Mouse (Mus musculus): ENCODE measurements around the gene Esrrg. TPM values are rescaled to one million over a fixed set of nuclear protein-coding genes. Genes with fewer than 3 reads are reported as not detected.
A peak's percentile ranks its signal among the peaks of the same experiment; 100 is the strongest.

Esrrg gene
- polyA plus RNA-seq, 1 experiment from 2014 or later: 20.0 TPM

DNA sequence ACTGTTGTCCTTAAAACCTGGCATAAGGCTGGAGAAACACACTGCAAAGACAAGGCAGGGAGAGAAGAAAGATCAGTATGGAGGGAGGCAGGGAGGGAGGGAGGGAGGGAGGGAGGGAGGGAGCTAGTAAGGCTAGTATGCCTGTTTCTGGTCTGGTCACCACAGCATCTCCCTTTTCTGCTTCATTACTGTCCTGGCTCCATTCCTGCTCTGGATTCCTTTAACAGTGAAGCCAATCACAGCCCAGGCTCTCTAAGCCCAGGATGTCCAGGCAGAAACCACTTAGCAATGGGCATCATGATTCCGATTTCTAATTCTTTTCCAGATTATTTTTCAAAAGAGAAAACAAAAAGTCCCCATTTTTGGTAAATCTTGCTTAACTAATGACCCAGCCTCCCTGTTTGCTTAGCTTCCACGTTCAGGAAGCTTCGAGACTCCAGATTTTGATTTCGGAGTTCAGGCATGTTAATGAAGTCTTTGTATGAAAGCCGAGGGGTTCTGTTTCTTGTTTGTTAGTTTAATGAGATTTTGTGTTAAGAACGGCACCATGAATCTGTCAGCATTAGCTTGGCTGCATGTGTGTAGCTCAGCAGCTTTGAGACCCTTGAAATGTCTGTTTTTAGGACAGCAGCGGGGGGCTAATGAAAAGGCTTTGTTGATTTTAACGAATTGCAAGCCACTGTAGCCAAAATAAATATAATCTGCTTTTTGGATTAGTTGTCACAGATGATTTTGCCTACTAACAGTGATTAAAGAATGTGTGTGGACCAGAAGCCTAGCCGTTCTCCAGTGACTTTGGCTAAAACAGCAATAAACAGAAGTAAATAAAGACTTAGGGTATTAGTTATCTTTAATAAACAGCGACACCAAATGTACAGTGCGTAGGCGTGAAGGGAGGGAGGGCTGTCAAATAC is 199.1 kb downstream of the Esrrg start:
- WGBS: 66% methylated on average over 12 of the region's 12 CpGs
- Histone ChIP-seq H3K27me3 (no peaks in the 10 kb centered on the region), H3K4me2 (no peak overlapping the region), H3K27ac (no peak overlapping the region), H3K9me3 (replicated peaks) (no peaks in the 10 kb centered on the region), H3K4me1 (replicated peaks) (peaks cover 15% of the 10 kb centered on the region), H3K4me3 (no peak overlapping the region), H3K36me3 (no peaks in the 10 kb centered on the region), H3K9ac (no peak overlapping the region)
- no peak for ATAC-seq (replicated peaks; ENCODE audit: insufficient number of reproducible peaks, insufficient read depth, low FRiP score, low read depth)

DNA sequence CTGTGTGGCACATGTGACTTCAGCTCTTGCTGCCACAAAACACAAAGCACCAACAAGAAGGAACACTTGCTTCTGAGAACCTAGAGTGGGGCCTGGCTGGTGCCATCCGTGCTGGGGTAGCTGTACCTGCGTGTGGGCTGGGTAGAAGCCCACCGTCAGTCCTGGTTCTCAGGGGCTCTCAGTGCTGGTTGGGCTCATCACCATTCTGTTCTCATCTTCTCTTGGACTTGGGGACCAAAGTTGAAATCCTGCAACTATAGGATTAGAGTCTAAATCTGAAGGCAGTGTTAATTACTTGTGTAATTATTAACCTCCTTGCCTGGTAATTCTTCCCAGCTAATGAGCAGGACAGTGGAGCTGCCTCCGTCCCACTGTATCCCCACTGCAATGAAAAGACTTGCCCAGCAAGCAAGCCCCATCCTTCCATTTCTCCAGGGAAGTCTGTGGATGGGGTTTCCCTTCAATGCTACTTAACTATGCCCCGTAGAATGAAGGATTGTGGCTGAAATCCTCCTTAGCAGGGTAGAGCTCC is 199.9 kb downstream of the Esrrg start:
- H3K4me2 ChIP-seq: no peak overlapping the region
- H3K4me1 ChIP-seq (replicated peaks): peaks cover 14% of the 10 kb centered on the region
- 84% methylated on average over 5 of the region's 5 CpGs for WGBS
- no peak overlapping the region for H3K4me3 ChIP-seq
- no peak for ATAC-seq (replicated peaks; ENCODE audit: insufficient number of reproducible peaks, insufficient read depth, low FRiP score, low read depth)
- no peaks in the 10 kb centered on the region for H3K36me3 ChIP-seq
- no peak overlapping the region for H3K27ac ChIP-seq
- H3K9ac ChIP-seq: no peak overlapping the region
- H3K27me3 ChIP-seq: no peaks in the 10 kb centered on the region
- H3K9me3 ChIP-seq (replicated peaks): no peaks in the 10 kb centered on the region

DNA sequence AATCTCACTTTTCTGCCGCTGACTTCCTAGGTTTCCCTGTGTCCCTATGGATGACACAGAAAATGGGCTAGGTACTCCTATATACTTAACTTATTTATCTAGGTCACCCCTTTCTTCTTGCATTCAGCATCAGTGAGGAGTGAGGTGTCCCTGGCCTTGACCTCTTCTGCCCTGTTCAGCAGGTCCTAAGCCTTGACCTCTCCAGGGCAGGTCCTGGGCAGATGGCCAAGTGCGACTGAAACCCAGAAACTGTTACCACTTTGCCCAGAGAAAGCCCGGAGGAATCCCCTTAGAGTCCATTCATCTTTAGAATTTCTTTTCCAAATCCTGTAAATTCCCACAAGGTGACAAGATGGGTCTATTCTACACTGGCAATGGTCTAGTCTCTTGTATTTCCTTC is 201.0 kb downstream of the Esrrg start:
- no peak overlapping the region for H3K4me3 ChIP-seq
- no peak overlapping the region for H3K4me2 ChIP-seq
- no peaks in the 10 kb centered on the region for H3K9me3 ChIP-seq (replicated peaks)
- peaks cover 6% of the 10 kb centered on the region for H3K4me1 ChIP-seq (replicated peaks)
- ATAC-seq (replicated peaks; ENCODE audit: insufficient number of reproducible peaks, insufficient read depth, low FRiP score, low read depth): no peak
- no peak overlapping the region for H3K9ac ChIP-seq
- no peaks in the 10 kb centered on the region for H3K36me3 ChIP-seq
- no peaks in the 10 kb centered on the region for H3K27me3 ChIP-seq
- H3K27ac ChIP-seq: no peak overlapping the region
- 75% methylated on average over 3 of the region's 3 CpGs for WGBS

DNA sequence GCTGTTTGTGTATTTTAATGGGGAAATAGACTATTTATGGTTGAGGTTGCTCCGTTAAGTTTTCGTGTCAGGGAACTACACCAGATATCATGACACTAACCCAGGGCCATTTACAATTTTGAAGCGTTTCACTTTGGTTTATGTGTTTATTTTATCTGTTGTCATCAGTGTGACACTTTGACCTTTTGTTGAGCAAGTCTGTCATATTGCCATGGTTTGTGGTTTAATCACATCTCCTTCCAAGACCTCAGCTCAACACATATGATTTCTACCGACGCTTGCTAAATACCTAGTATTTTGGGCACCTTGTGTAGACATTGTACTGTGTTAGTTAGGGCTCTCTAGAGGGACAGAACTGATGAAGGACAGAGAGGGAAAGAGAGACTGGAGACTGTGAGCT is 210.8 kb downstream of the Esrrg start:
- H3K4me2 ChIP-seq: no peak overlapping the region
- H3K27ac ChIP-seq: no peak overlapping the region
- no peak overlapping the region for H3K9ac ChIP-seq
- ATAC-seq (replicated peaks; ENCODE audit: insufficient number of reproducible peaks, insufficient read depth, low FRiP score, low read depth): no peak
- WGBS: 89% methylated on average over 5 of the region's 5 CpGs
- no peaks in the 10 kb centered on the region for H3K27me3 ChIP-seq
- H3K4me3 ChIP-seq: no peak overlapping the region
- peaks cover 4% of the 10 kb centered on the region; the same call in 1 of the 2 replicates for H3K4me1 ChIP-seq (replicated peaks)
- H3K36me3 ChIP-seq: no peaks in the 10 kb centered on the region
- no peaks in the 10 kb centered on the region for H3K9me3 ChIP-seq (replicated peaks)

DNA sequence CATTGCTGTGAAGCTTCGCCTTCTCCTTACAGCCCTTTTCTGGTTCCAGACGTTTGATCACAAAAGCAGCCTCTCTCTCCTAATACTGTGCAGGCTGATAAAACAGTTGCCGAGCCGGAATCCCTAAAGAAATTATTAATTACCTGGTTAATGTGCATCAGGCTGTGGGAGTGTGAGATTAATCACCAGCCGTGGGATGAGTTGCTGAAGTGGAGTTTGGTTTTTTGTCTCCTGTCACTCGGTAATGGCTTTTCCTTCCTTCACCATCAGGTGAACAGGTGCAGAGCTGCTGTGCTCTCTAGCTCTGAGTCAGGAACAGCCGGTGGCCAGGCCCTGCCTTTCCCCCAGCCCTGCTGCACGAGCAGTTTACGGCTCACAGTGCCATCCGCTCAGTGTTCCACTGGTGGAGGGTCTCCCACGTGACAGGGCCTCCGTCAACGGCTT is 212.8 kb downstream of the Esrrg start:
- H3K9ac ChIP-seq: no peak overlapping the region
- H3K27ac ChIP-seq: no peak overlapping the region
- no peaks in the 10 kb centered on the region for H3K27me3 ChIP-seq
- no peaks in the 10 kb centered on the region for H3K9me3 ChIP-seq (replicated peaks)
- WGBS: 66% methylated on average over 13 of the region's 13 CpGs
- H3K4me3 ChIP-seq: no peak overlapping the region
- no peak for ATAC-seq (replicated peaks; ENCODE audit: insufficient number of reproducible peaks, insufficient read depth, low FRiP score, low read depth)
- peaks cover 11% of the 10 kb centered on the region for H3K4me1 ChIP-seq (replicated peaks)
- H3K4me2 ChIP-seq: no peak overlapping the region
- no peaks in the 10 kb centered on the region for H3K36me3 ChIP-seq

DNA sequence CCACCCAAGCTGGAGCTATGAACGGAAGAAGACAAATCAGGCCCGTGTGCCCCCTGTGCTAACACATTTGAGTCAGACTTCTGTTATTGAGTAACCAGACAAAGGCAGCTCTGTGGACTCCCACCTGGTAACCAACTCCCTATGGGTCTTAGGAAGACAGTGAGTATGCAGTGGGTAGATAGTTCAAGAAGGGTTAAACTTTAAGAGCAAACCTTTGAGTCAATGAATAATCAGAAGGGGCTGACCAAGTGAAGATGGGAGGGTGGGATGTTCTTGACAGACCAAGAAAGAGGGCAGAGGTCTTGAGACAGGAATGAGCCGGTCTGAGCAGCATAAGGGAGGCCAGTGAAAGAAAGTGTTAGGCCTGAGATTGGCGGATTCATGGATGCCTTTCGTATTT is 214.8 kb downstream of the Esrrg start:
- Histone ChIP-seq H3K36me3 (no peaks in the 10 kb centered on the region), H3K27ac (no peak overlapping the region), H3K4me2 (no peak overlapping the region), H3K27me3 (no peaks in the 10 kb centered on the region), H3K4me3 (no peak overlapping the region), H3K9me3 (replicated peaks) (no peaks in the 10 kb centered on the region), H3K4me1 (replicated peaks) (peaks cover 20% of the 10 kb centered on the region), H3K9ac (no peak overlapping the region)
- WGBS: 86% methylated on average over 5 of the region's 5 CpGs
- no peak for ATAC-seq (replicated peaks; ENCODE audit: insufficient number of reproducible peaks, insufficient read depth, low FRiP score, low read depth)

DNA sequence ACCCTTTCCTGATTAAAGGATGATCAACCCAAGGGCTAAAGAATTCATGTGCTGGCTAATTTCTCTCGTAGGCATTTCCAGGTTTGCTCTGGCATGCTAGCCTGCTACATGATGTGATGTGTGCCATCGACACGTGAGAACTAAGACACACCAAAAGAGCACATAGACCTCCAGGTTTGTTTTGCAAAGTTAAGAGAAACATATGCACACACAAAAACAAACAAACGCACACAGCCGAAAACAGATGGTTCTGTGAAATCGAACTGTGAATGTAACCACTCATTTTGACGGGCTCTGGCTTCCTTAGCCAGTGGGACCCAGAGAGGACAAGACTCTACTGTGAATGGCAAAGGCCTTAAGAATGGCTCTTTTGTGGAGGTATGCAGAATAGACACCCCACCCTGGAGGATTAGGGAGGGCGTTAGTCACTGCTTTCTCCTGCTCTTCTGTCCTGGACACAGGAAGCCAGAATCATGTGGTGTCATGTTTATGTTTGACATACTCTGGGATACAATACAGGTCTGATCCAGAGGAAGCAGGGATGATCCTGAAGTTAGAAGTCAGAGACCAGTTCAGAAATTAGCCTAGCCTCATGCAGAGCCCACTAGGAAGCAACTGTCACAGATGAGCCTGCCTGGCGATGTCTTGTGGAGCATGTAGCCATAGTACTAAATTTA is 217.0 kb downstream of the Esrrg start:
- Histone ChIP-seq H3K9ac (no peak overlapping the region), H3K4me2 (no peak overlapping the region), H3K4me1 (replicated peaks) (peaks cover 20% of the 10 kb centered on the region), H3K9me3 (replicated peaks) (no peaks in the 10 kb centered on the region), H3K27me3 (no peaks in the 10 kb centered on the region), H3K4me3 (no peak overlapping the region), H3K36me3 (no peaks in the 10 kb centered on the region), H3K27ac (peak overlapping the region; percentile 33; the same call in 1 of the 2 replicates)
- ATAC-seq (replicated peaks; ENCODE audit: insufficient number of reproducible peaks, insufficient read depth, low FRiP score, low read depth): no peak
- WGBS: 80% methylated on average over 9 of the region's 9 CpGs

DNA sequence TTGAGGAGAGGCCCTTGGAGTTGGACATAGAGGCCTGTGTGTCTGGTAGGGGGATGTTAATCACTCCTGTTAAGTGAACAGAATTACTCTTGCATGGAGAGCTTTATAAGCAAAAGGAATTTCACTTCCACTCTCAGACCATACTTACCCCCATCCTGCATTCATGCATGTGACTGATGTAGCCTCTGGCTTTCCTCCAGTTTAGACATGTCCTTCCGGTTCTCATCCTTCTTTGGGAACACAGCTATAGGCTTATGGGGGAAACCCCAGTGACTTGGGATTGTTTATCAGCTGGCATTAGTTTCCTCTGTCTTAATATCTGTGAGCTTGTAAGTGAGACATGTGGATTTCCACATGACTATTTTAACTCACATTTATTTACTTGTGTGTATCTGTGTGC is 217.5 kb downstream of the Esrrg start:
- Histone ChIP-seq H3K27ac (peak overlapping the region; percentile 33), H3K36me3 (no peaks in the 10 kb centered on the region), H3K4me2 (no peak overlapping the region), H3K4me3 (no peak overlapping the region), H3K27me3 (no peaks in the 10 kb centered on the region), H3K9ac (no peak overlapping the region), H3K9me3 (replicated peaks) (no peaks in the 10 kb centered on the region), H3K4me1 (replicated peaks) (peaks cover 20% of the 10 kb centered on the region)
- WGBS: 18% methylated on average over 1 of the region's 1 CpGs
- 0 out of 2 replicates have a peak, but pooled peaks have one; percentile 22 for ATAC-seq (replicated peaks; ENCODE audit: insufficient number of reproducible peaks, insufficient read depth, low FRiP score, low read depth)

DNA sequence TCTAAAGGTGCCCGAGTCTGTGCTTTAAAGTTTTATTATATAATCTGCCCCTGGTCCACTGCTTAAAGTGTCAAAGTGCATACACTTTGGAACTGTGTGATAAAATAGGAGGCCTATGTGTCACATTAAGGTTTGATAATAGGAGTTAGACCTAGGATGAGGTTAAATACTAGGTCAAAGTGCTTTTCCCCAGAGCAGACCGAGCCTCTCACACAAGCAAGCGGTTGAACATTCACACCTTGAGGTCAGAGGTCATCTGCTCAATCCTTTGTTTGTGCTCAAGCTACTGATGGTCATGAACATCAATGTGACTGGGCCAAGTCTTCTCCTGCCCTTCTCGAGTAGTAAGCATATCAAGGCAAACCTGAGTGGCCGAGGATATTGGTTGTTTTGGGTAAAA is 218.3 kb downstream of the Esrrg start:
- H3K9ac ChIP-seq: no peak overlapping the region
- 74% methylated on average over 5 of the region's 5 CpGs for WGBS
- H3K27me3 ChIP-seq: no peaks in the 10 kb centered on the region
- H3K4me1 ChIP-seq (replicated peaks): peaks cover 20% of the 10 kb centered on the region
- no peak overlapping the region for H3K4me2 ChIP-seq
- H3K4me3 ChIP-seq: no peak overlapping the region
- H3K9me3 ChIP-seq (replicated peaks): no peaks in the 10 kb centered on the region
- no peaks in the 10 kb centered on the region for H3K36me3 ChIP-seq
- 0 out of 2 replicates have a peak overlapping the region, but pooled peaks have one; percentile 33 for H3K27ac ChIP-seq
- ATAC-seq (replicated peaks; ENCODE audit: insufficient number of reproducible peaks, insufficient read depth, low FRiP score, low read depth): no peak

DNA sequence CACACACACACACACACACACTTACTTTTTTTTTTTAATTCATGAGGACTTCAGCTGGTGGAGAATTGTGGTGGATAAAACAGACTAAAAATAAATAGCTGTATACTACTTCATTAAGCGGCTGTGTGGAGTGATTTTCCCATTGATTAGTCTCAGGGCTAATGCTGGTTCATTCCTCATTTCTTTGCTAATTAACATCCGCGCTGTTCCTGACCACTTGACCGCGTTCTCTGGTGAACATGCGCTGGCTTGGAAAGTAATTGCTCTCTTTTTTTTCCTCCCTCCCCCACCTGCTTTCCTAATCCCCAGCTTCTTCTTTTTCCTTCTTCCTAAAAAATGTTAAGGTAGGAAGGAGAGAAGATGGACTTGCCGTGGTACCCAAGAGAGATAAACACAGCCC is 222.3 kb downstream of the Esrrg start:
- H3K9me3 ChIP-seq (replicated peaks): no peaks in the 10 kb centered on the region; the same call in 1 of the 2 replicates
- H3K9ac ChIP-seq: no peak overlapping the region
- no peak for ATAC-seq (replicated peaks; ENCODE audit: insufficient number of reproducible peaks, insufficient read depth, low FRiP score, low read depth)
- 91% methylated on average over 7 of the region's 7 CpGs for WGBS
- H3K36me3 ChIP-seq: no peaks in the 10 kb centered on the region
- H3K4me3 ChIP-seq: no peak overlapping the region
- peaks cover 13% of the 10 kb centered on the region for H3K4me1 ChIP-seq (replicated peaks)
- H3K27ac ChIP-seq: no peak overlapping the region
- H3K27me3 ChIP-seq: no peaks in the 10 kb centered on the region
- H3K4me2 ChIP-seq: no peak overlapping the region

DNA sequence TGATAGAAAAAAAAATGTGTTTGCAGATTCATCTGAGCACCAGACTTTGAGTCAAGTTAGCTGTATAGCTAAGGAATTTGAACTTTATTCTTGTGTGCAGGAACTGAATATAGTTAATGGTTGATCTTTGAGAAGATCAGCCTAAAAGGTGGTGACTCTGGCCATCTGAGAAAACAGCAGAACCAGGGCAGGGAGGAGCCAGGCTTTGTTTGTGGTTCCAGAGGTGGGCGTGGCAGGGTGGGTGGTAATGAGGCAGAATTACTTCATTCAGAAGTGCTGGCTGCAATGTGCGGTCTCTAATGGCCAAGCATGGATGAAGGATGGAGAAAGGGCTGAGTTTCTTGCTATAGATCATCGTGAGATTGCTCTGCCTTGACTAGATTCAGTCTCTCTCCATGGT is 224.3 kb downstream of the Esrrg start:
- 67% methylated on average over 3 of the region's 3 CpGs for WGBS
- H3K36me3 ChIP-seq: no peaks in the 10 kb centered on the region
- no peak for ATAC-seq (replicated peaks; ENCODE audit: insufficient number of reproducible peaks, insufficient read depth, low FRiP score, low read depth)

More for the DNA sequence above, 224.3 kb downstream of the Esrrg start:
- no peak overlapping the region for H3K27ac ChIP-seq
- no peaks in the 10 kb centered on the region for H3K27me3 ChIP-seq
- peaks cover 9% of the 10 kb centered on the region for H3K4me1 ChIP-seq (replicated peaks)
- no peak overlapping the region for H3K4me3 ChIP-seq
- H3K9me3 ChIP-seq (replicated peaks): no peaks in the 10 kb centered on the region; the same call in 1 of the 2 replicates
- no peak overlapping the region for H3K9ac ChIP-seq
- H3K4me2 ChIP-seq: no peak overlapping the region

Measured in heart, embryonic 15.5 days (tissue).